Mouse (Mus musculus): ENCODE measurements around the gene Krtap4-6. TPM values are rescaled to one million over a fixed set of nuclear protein-coding genes. Genes with fewer than 3 reads are reported as not detected.
"Not testable (repeated sequence)": the region's sequence is repeated elsewhere in the genome, so short reads cannot be mapped to it uniquely, and the experiment has no call there.

The Krtap4-6 gene
- not detected in 2 replicates for polyA plus RNA-seq (2015; fragmentation: Nextera tagmentation; extraction: Ambion mirVana)

DNA sequence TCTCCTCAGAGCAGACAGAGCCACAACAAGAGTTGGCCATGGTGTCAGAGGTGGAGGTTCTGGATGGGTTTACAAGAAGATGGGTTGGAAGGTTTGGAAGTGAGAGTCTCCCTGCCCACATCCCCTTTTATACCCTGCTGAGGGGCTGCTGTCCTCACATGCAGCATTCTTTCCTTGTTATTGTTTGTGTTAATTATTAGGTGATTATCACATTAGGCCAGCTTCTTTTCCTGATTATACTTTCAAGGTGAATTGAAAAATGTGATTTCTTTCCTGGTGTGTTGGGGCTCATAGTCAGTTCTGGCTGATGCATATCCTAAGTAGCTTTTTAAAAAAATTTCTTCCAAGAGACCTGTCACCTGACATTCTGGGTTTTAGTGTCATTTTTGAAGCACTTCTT, at the start of gene Krtap4-6:
Gene Krtap4-6, minus strand, starts transcription at position 101 of the 400 bp plus-strand sequence.
- ATAC-seq (ENCODE audit: extremely low read depth, insufficient number of reproducible peaks, low FRiP score, low TSS enrichment), result no peak
- H3K27ac ChIP-seq (replicated peaks), result no peak within 1 kb of the TSS
- H3K9me3 ChIP-seq, result no peaks in the 10 kb centered on the region; the same call in 1 of the 2 replicates
- no peak within 1 kb of the TSS for H3K4me3 ChIP-seq
- H3K27me3 ChIP-seq (replicated peaks), result no peaks in the 10 kb centered on the region
- no peak within 1 kb of the TSS for H3K9ac ChIP-seq
- no peaks in the 10 kb centered on the region for H3K36me3 ChIP-seq
- no peak within 1 kb of the TSS for H3K4me2 ChIP-seq
- H3K4me1 ChIP-seq, result no peaks in the 10 kb centered on the region

- H3K9me3 ChIP-seq, result no peaks in the 10 kb centered on the region
- H3K9ac ChIP-seq, result no peak within 1 kb of the TSS
- no peaks in the 10 kb centered on the region for H3K36me3 ChIP-seq
- no peak within 1 kb of the TSS for H3K4me2 ChIP-seq
- no peak for ATAC-seq (ENCODE audit: extremely low read depth, insufficient number of reproducible peaks, low FRiP score, low TSS enrichment)
- WGBS, result 64% methylated on average over 1 of the region's 1 CpGs
- no peak within 1 kb of the TSS for H3K27ac ChIP-seq (replicated peaks)
- H3K4me3 ChIP-seq, result no peak within 1 kb of the TSS
- H3K4me1 ChIP-seq, result no peaks in the 10 kb centered on the region
- no peaks in the 10 kb centered on the region for H3K27me3 ChIP-seq (replicated peaks)
Measured at GRCm38 (mm10) chr11:99690463-99690862, 24.7 kb upstream of the Krtap4-6 start, which contains the start of gene Gm14190. TSS of gene Gm14190 (minus strand) at chr11:99690740.

DNA sequence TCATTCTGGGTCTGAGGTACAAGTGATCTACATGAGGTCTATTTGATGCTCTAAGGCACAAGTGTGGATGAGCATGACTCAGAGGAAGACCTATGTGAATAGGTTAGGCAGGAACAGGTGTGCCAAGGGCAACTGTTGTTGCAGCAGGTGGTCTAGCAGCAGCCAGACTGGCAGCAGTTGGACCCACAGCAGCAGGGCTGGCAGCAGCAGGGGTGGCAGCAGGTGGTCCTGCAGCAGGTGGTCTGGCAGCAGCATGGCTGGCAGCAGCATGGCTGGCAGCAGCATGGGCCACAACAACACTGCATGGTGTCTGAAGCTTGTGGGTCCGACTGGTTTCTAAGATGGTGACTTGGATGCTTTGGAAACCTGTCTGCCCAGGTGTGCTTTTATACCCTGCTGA, 19.5 kb upstream of the Krtap4-6 start:
- not testable (repeated sequence) for H3K27ac ChIP-seq (replicated peaks); H3K4me1 ChIP-seq; H3K9me3 ChIP-seq; H3K36me3 ChIP-seq; H3K4me2 ChIP-seq; H3K9ac ChIP-seq; H3K4me3 ChIP-seq; H3K27me3 ChIP-seq (replicated peaks); ATAC-seq (ENCODE audit: extremely low read depth, insufficient number of reproducible peaks, low FRiP score, low TSS enrichment)
- 54% methylated on average over 1 of the region's 1 CpGs for WGBS

GRCm38 (mm10) chr11:99683481-99683880, 17.7 kb upstream of the Krtap4-6 start:
- Histone ChIP-seq H3K27me3 (replicated peaks) (no peaks in the 10 kb centered on the region), H3K36me3 (no peaks in the 10 kb centered on the region), H3K9me3 (no peaks in the 10 kb centered on the region), H3K9ac (no peak overlapping the region), H3K4me2 (no peak overlapping the region), H3K4me1 (no peaks in the 10 kb centered on the region), H3K27ac (replicated peaks) (no peak overlapping the region), H3K4me3 (no peak overlapping the region)
- 71% methylated on average over 2 of the region's 2 CpGs for WGBS
- ATAC-seq (ENCODE audit: extremely low read depth, insufficient number of reproducible peaks, low FRiP score, low TSS enrichment), result no peak

GRCm38 (mm10) chr11:99662802-99663201, 3.0 kb downstream of the Krtap4-6 start:
- H3K9ac ChIP-seq, result no peak overlapping the region
- H3K36me3 ChIP-seq, result no peaks in the 10 kb centered on the region
- no peak overlapping the region for H3K4me2 ChIP-seq
- H3K27me3 ChIP-seq (replicated peaks), result no peaks in the 10 kb centered on the region
- H3K4me1 ChIP-seq, result no peaks in the 10 kb centered on the region
- no peak overlapping the region for H3K27ac ChIP-seq (replicated peaks)
- H3K9me3 ChIP-seq, result no peaks in the 10 kb centered on the region; the same call in 1 of the 2 replicates
- no peak for ATAC-seq (ENCODE audit: extremely low read depth, insufficient number of reproducible peaks, low FRiP score, low TSS enrichment)
- WGBS, result 74% methylated on average over 10 of the region's 10 CpGs
- H3K4me3 ChIP-seq, result no peak overlapping the region

GRCm38 (mm10) chr11:99659256-99659655, 6.5 kb downstream of the Krtap4-6 start:
- Histone ChIP-seq H3K27me3 (replicated peaks) (no peaks in the 10 kb centered on the region), H3K4me2 (no peak overlapping the region), H3K27ac (replicated peaks) (no peak overlapping the region), H3K9ac (no peak overlapping the region), H3K4me3 (no peak overlapping the region), H3K36me3 (no peaks in the 10 kb centered on the region), H3K4me1 (no peaks in the 10 kb centered on the region), H3K9me3 (no peaks in the 10 kb centered on the region; the same call in 1 of the 2 replicates)
- no peak for ATAC-seq (ENCODE audit: extremely low read depth, insufficient number of reproducible peaks, low FRiP score, low TSS enrichment)
- WGBS, result 66% methylated on average over 4 of the region's 4 CpGs

- H3K4me1 ChIP-seq; H3K4me3 ChIP-seq; H3K9ac ChIP-seq; H3K9me3 ChIP-seq; ATAC-seq (ENCODE audit: extremely low read depth, insufficient number of reproducible peaks, low FRiP score, low TSS enrichment); H3K27me3 ChIP-seq (replicated peaks); H3K36me3 ChIP-seq; H3K27ac ChIP-seq (replicated peaks); H3K4me2 ChIP-seq: not testable (repeated sequence)
- 58% methylated on average over 10 of the region's 10 CpGs for WGBS
Measured at GRCm38 (mm10) chr11:99658467-99659010, 7.2 kb downstream of the Krtap4-6 start, which contains the start of gene Gm11563. TSS of gene Gm11563 (minus strand) at chr11:99658960.

GRCm38 (mm10) chr11:99657051-99657450, 8.7 kb downstream of the Krtap4-6 start:
- no peaks in the 10 kb centered on the region for H3K4me1 ChIP-seq
- WGBS, result 50% methylated on average over 5 of the region's 5 CpGs
- no peaks in the 10 kb centered on the region; the same call in 1 of the 2 replicates for H3K9me3 ChIP-seq
- H3K4me3 ChIP-seq, result no peak overlapping the region
- H3K27ac ChIP-seq (replicated peaks), result no peak overlapping the region
- H3K27me3 ChIP-seq (replicated peaks), result no peaks in the 10 kb centered on the region
- no peak for ATAC-seq (ENCODE audit: extremely low read depth, insufficient number of reproducible peaks, low FRiP score, low TSS enrichment)
- no peaks in the 10 kb centered on the region for H3K36me3 ChIP-seq
- no peak overlapping the region for H3K9ac ChIP-seq
- no peak overlapping the region for H3K4me2 ChIP-seq

GRCm38 (mm10) chr11:99650136-99650535, 15.6 kb downstream of the Krtap4-6 start, which contains the start of gene Gm11555:
TSS of gene Gm11555 (minus strand) at chr11:99650236.
- WGBS, result 65% methylated on average over 2 of the region's 2 CpGs
- no peak within 1 kb of the TSS for H3K4me2 ChIP-seq
- ATAC-seq (ENCODE audit: extremely low read depth, insufficient number of reproducible peaks, low FRiP score, low TSS enrichment), result no peak
- no peaks in the 10 kb centered on the region; the same call in 1 of the 2 replicates for H3K27me3 ChIP-seq (replicated peaks)
- H3K9me3 ChIP-seq, result no peaks in the 10 kb centered on the region; the same call in 1 of the 2 replicates
- H3K36me3 ChIP-seq, result no peaks in the 10 kb centered on the region
- no peak within 1 kb of the TSS for H3K27ac ChIP-seq (replicated peaks)
- H3K9ac ChIP-seq, result no peak within 1 kb of the TSS
- no peak within 1 kb of the TSS for H3K4me3 ChIP-seq
- no peaks in the 10 kb centered on the region for H3K4me1 ChIP-seq

DNA sequence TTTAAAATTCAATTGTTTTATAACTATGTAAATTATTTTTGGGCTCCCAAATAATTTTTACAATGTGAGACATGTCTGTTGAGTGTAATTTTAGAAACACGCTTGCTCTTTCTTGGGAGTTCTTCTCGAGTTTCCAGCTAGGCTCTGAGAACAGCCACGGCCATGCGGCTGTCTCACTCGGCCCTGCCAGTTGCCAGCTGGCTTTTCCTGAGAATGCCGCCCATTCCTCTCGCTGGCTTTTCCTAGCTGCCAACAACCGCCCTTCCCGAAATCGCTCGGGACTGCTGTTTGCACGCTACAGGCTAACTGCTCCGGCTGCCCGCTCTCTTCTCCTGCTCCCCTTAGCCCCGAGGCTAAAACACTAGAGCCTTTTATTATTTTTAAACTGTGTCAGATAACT, 19.3 kb downstream of the Krtap4-6 start:
- no peak overlapping the region for H3K4me3 ChIP-seq
- no peak overlapping the region for H3K27ac ChIP-seq (replicated peaks)
- H3K4me1 ChIP-seq, result no peaks in the 10 kb centered on the region
- H3K36me3 ChIP-seq, result no peaks in the 10 kb centered on the region
- H3K4me2 ChIP-seq, result no peak overlapping the region
- no peak overlapping the region for H3K9ac ChIP-seq
- ATAC-seq (ENCODE audit: extremely low read depth, insufficient number of reproducible peaks, low FRiP score, low TSS enrichment), result no peak
- H3K27me3 ChIP-seq (replicated peaks), result peaks cover 3% of the 10 kb centered on the region
- H3K9me3 ChIP-seq, result no peaks in the 10 kb centered on the region; the same call in 1 of the 2 replicates
- WGBS, result 79% methylated on average over 15 of the region's 15 CpGs

DNA sequence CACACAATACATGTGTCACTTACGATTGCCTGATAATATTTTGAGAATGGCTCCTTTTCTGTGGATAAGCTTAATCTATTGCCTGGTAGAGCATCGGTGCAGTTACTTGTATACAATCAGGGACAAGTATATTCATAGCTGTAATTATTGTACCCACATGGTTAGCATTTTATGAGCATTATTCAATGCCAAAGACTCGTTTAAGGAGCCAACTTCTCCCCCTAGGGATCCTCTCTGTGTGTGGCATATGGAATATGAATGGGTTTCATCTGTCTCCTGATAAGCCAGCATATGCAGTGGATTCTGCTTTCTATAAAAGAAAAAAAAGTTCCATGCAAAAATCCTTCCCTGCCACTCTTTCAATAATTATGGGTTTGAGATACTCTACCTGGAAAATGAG, 21.4 kb downstream of the Krtap4-6 start:
- no peaks in the 10 kb centered on the region for H3K4me1 ChIP-seq
- H3K4me3 ChIP-seq, result no peak overlapping the region
- H3K27ac ChIP-seq (replicated peaks), result no peak overlapping the region
- H3K9me3 ChIP-seq, result no peaks in the 10 kb centered on the region
- 70% methylated on average over 3 of the region's 3 CpGs for WGBS
- H3K4me2 ChIP-seq, result no peak overlapping the region
- H3K36me3 ChIP-seq, result no peaks in the 10 kb centered on the region
- no peak overlapping the region for H3K9ac ChIP-seq
- no peak for ATAC-seq (ENCODE audit: extremely low read depth, insufficient number of reproducible peaks, low FRiP score, low TSS enrichment)
- peaks cover 3% of the 10 kb centered on the region for H3K27me3 ChIP-seq (replicated peaks)

- H3K4me1 ChIP-seq; H3K36me3 ChIP-seq; H3K4me3 ChIP-seq; H3K9me3 ChIP-seq; H3K27ac ChIP-seq (replicated peaks); H3K9ac ChIP-seq; H3K4me2 ChIP-seq; ATAC-seq (ENCODE audit: extremely low read depth, insufficient number of reproducible peaks, low FRiP score, low TSS enrichment); H3K27me3 ChIP-seq (replicated peaks): not testable (repeated sequence)
- WGBS, result 74% methylated on average over 9 of the region's 9 CpGs
Measured at GRCm38 (mm10) chr11:99643635-99644139, 22.1 kb downstream of the Krtap4-6 start, which contains the start of gene Krtap4-7. TSS of gene Krtap4-7 (minus strand) at chr11:99644089.
